Mouse (Mus musculus): Measurements from ENCODE around the gene Acad12.

- no peak for TF ChIP-seq CTCF (IDR thresholded peaks at IDR 0.05)
- no peak for TF ChIP-seq EP300 (IDR thresholded peaks at IDR 0.05)
Observed at GRCm38 (mm10) chr5:121594714-121595313, 23.9 kb downstream of the Acad12 start.
